Mouse (Mus musculus): Measurements from ENCODE around the gene Cfap61. TPM values are rescaled to one million over a fixed set of nuclear protein-coding genes. Genes with fewer than 3 reads are reported as not detected.

Cfap61 gene
- polyA plus RNA-seq, 1 experiment from 2014 or later, result 0.08 TPM

GRCm38 (mm10) chr2:145941403-145941802 is 6.8 kb downstream of the Cfap61 start:
- no peak overlapping the region for H3K27ac ChIP-seq (replicated peaks; ENCODE audit: low read depth, low read length)
- H3K9ac ChIP-seq (ENCODE audit: low read length), result no peak overlapping the region
- no peaks in the 10 kb centered on the region for H3K36me3 ChIP-seq (ENCODE audit: control insufficient read depth, insufficient read depth, low read length)
- ATAC-seq (ENCODE audit: insufficient number of reproducible peaks, low FRiP score, low TSS enrichment, low read depth) (no peak), DNase-seq (ENCODE audit: low spot score) (no peak)
- 71% methylated on average over 3 of the region's 3 CpGs for WGBS
- no peaks in the 10 kb centered on the region for H3K4me1 ChIP-seq (ENCODE audit: control insufficient read depth, insufficient read depth, low read length)
- H3K4me3 ChIP-seq (ENCODE audit: low read depth, low read length), result no peak overlapping the region
- H3K27me3 ChIP-seq (ENCODE audit: control insufficient read depth, insufficient read depth, low read length), result no peaks in the 10 kb centered on the region
- no peak overlapping the region for H3K4me2 ChIP-seq (ENCODE audit: low read depth, severe bottlenecking)
- no peaks in the 10 kb centered on the region for H3K9me3 ChIP-seq (ENCODE audit: control insufficient read depth, low read length)

- H3K4me3 ChIP-seq (ENCODE audit: low read depth, low read length), result no peak overlapping the region
- no peak for DNase-seq (ENCODE audit: low spot score)
- 94% methylated on average over 3 of the region's 3 CpGs for WGBS
- no peak overlapping the region for H3K9ac ChIP-seq (ENCODE audit: low read length)
- ATAC-seq (ENCODE audit: insufficient number of reproducible peaks, low FRiP score, low TSS enrichment, low read depth), result no peak
- H3K27me3 ChIP-seq (ENCODE audit: control insufficient read depth, insufficient read depth, low read length), result no peaks in the 10 kb centered on the region
- no peaks in the 10 kb centered on the region for H3K9me3 ChIP-seq (ENCODE audit: control insufficient read depth, low read length)
- H3K4me2 ChIP-seq (ENCODE audit: low read depth, severe bottlenecking), result no peak overlapping the region
- no peaks in the 10 kb centered on the region for H3K36me3 ChIP-seq (ENCODE audit: control insufficient read depth, insufficient read depth, low read length)
- H3K27ac ChIP-seq (replicated peaks; ENCODE audit: low read depth, low read length), result no peak overlapping the region
- H3K4me1 ChIP-seq (ENCODE audit: control insufficient read depth, insufficient read depth, low read length), result no peaks in the 10 kb centered on the region
Measured at GRCm38 (mm10) chr2:145944286-145944685, 9.7 kb downstream of the Cfap61 start.

- DNase-seq (ENCODE audit: low spot score) (no peak), ATAC-seq (ENCODE audit: insufficient number of reproducible peaks, low FRiP score, low TSS enrichment, low read depth) (no peak)
- H3K9me3 ChIP-seq (ENCODE audit: control insufficient read depth, low read length), result no peaks in the 10 kb centered on the region
- no peak overlapping the region for H3K4me3 ChIP-seq (ENCODE audit: low read depth, low read length)
- H3K4me1 ChIP-seq (ENCODE audit: control insufficient read depth, insufficient read depth, low read length), result no peaks in the 10 kb centered on the region
- H3K4me2 ChIP-seq (ENCODE audit: low read depth, severe bottlenecking), result no peak overlapping the region
- H3K9ac ChIP-seq (ENCODE audit: low read length), result no peak overlapping the region
- WGBS, result 74% methylated on average over 7 of the region's 7 CpGs
- H3K36me3 ChIP-seq (ENCODE audit: control insufficient read depth, insufficient read depth, low read length), result no peaks in the 10 kb centered on the region
- H3K27ac ChIP-seq (replicated peaks; ENCODE audit: low read depth, low read length), result no peak overlapping the region
- no peaks in the 10 kb centered on the region for H3K27me3 ChIP-seq (ENCODE audit: control insufficient read depth, insufficient read depth, low read length)
Measured at GRCm38 (mm10) chr2:145948402-145948954, 13.9 kb downstream of the Cfap61 start.

- Histone ChIP-seq H3K9me3 (ENCODE audit: control insufficient read depth, low read length) (no peaks in the 10 kb centered on the region), H3K27me3 (ENCODE audit: control insufficient read depth, insufficient read depth, low read length) (no peaks in the 10 kb centered on the region), H3K4me2 (ENCODE audit: low read depth, severe bottlenecking) (no peak overlapping the region), H3K4me3 (ENCODE audit: low read depth, low read length) (no peak overlapping the region), H3K9ac (ENCODE audit: low read length) (no peak overlapping the region), H3K27ac (replicated peaks; ENCODE audit: low read depth, low read length) (no peak overlapping the region), H3K4me1 (ENCODE audit: control insufficient read depth, insufficient read depth, low read length) (no peaks in the 10 kb centered on the region), H3K36me3 (ENCODE audit: control insufficient read depth, insufficient read depth, low read length) (no peaks in the 10 kb centered on the region)
- ATAC-seq (ENCODE audit: insufficient number of reproducible peaks, low FRiP score, low TSS enrichment, low read depth), result no peak
- WGBS, result 62% methylated on average over 11 of the region's 11 CpGs
- no peak for DNase-seq (ENCODE audit: low spot score)
Measured at GRCm38 (mm10) chr2:145949475-145950068, 15.0 kb downstream of the Cfap61 start.

- DNase-seq (ENCODE audit: low spot score), result peak; percentile 23
- 13% methylated on average over 10 of the region's 10 CpGs for WGBS
- Histone ChIP-seq H3K27ac (replicated peaks; ENCODE audit: low read depth, low read length) (no peak overlapping the region), H3K4me1 (ENCODE audit: control insufficient read depth, insufficient read depth, low read length) (no peaks in the 10 kb centered on the region), H3K9ac (ENCODE audit: low read length) (no peak overlapping the region), H3K27me3 (ENCODE audit: control insufficient read depth, insufficient read depth, low read length) (no peaks in the 10 kb centered on the region), H3K9me3 (ENCODE audit: control insufficient read depth, low read length) (no peaks in the 10 kb centered on the region), H3K4me3 (ENCODE audit: low read depth, low read length) (no peak overlapping the region), H3K4me2 (ENCODE audit: low read depth, severe bottlenecking) (no peak overlapping the region), H3K36me3 (ENCODE audit: control insufficient read depth, insufficient read depth, low read length) (no peaks in the 10 kb centered on the region)
- no peak for ATAC-seq (ENCODE audit: insufficient number of reproducible peaks, low FRiP score, low TSS enrichment, low read depth)
Measured at GRCm38 (mm10) chr2:145950239-145950638, 15.7 kb downstream of the Cfap61 start.

- ATAC-seq (ENCODE audit: insufficient number of reproducible peaks, low FRiP score, low TSS enrichment, low read depth) (no peak), DNase-seq (ENCODE audit: low spot score) (no peak)
- Histone ChIP-seq H3K36me3 (ENCODE audit: control insufficient read depth, insufficient read depth, low read length) (no peaks in the 10 kb centered on the region), H3K4me3 (ENCODE audit: low read depth, low read length) (no peak overlapping the region), H3K9ac (ENCODE audit: low read length) (no peak overlapping the region), H3K4me2 (ENCODE audit: low read depth, severe bottlenecking) (no peak overlapping the region), H3K9me3 (ENCODE audit: control insufficient read depth, low read length) (no peaks in the 10 kb centered on the region), H3K4me1 (ENCODE audit: control insufficient read depth, insufficient read depth, low read length) (no peaks in the 10 kb centered on the region), H3K27ac (replicated peaks; ENCODE audit: low read depth, low read length) (no peak overlapping the region), H3K27me3 (ENCODE audit: control insufficient read depth, insufficient read depth, low read length) (no peaks in the 10 kb centered on the region)
- WGBS, result 68% methylated on average over 5 of the region's 5 CpGs
Measured at GRCm38 (mm10) chr2:145952726-145953125, 18.1 kb downstream of the Cfap61 start.

- Histone ChIP-seq H3K4me1 (ENCODE audit: control insufficient read depth, insufficient read depth, low read length) (no peaks in the 10 kb centered on the region), H3K27ac (replicated peaks; ENCODE audit: low read depth, low read length) (no peak overlapping the region), H3K36me3 (ENCODE audit: control insufficient read depth, insufficient read depth, low read length) (no peaks in the 10 kb centered on the region), H3K9ac (ENCODE audit: low read length) (no peak overlapping the region), H3K9me3 (ENCODE audit: control insufficient read depth, low read length) (no peaks in the 10 kb centered on the region), H3K4me2 (ENCODE audit: low read depth, severe bottlenecking) (no peak overlapping the region), H3K4me3 (ENCODE audit: low read depth, low read length) (no peak overlapping the region), H3K27me3 (ENCODE audit: control insufficient read depth, insufficient read depth, low read length) (no peaks in the 10 kb centered on the region)
- DNase-seq (ENCODE audit: low spot score) (no peak), ATAC-seq (ENCODE audit: insufficient number of reproducible peaks, low FRiP score, low TSS enrichment, low read depth) (no peak)
- 73% methylated on average over 10 of the region's 10 CpGs for WGBS
Measured at GRCm38 (mm10) chr2:145955844-145956243, 21.3 kb downstream of the Cfap61 start.

GRCm38 (mm10) chr2:145956318-145956717 is 21.7 kb downstream of the Cfap61 start:
- Histone ChIP-seq H3K4me2 (ENCODE audit: low read depth, severe bottlenecking) (no peak overlapping the region), H3K36me3 (ENCODE audit: control insufficient read depth, insufficient read depth, low read length) (no peaks in the 10 kb centered on the region), H3K4me1 (ENCODE audit: control insufficient read depth, insufficient read depth, low read length) (no peaks in the 10 kb centered on the region), H3K9me3 (ENCODE audit: control insufficient read depth, low read length) (no peaks in the 10 kb centered on the region), H3K27me3 (ENCODE audit: control insufficient read depth, insufficient read depth, low read length) (no peaks in the 10 kb centered on the region), H3K4me3 (ENCODE audit: low read depth, low read length) (no peak overlapping the region), H3K27ac (replicated peaks; ENCODE audit: low read depth, low read length) (no peak overlapping the region), H3K9ac (ENCODE audit: low read length) (no peak overlapping the region)
- no peak for DNase-seq (ENCODE audit: low spot score)
- no peak for ATAC-seq (ENCODE audit: insufficient number of reproducible peaks, low FRiP score, low TSS enrichment, low read depth)
- WGBS, result 79% methylated on average over 5 of the region's 5 CpGs

- Histone ChIP-seq H3K4me1 (ENCODE audit: control insufficient read depth, insufficient read depth, low read length) (no peaks in the 10 kb centered on the region), H3K4me3 (ENCODE audit: low read depth, low read length) (no peak overlapping the region), H3K9me3 (ENCODE audit: control insufficient read depth, low read length) (no peaks in the 10 kb centered on the region), H3K27me3 (ENCODE audit: control insufficient read depth, insufficient read depth, low read length) (no peaks in the 10 kb centered on the region), H3K27ac (replicated peaks; ENCODE audit: low read depth, low read length) (no peak overlapping the region), H3K9ac (ENCODE audit: low read length) (no peak overlapping the region), H3K36me3 (ENCODE audit: control insufficient read depth, insufficient read depth, low read length) (no peaks in the 10 kb centered on the region), H3K4me2 (ENCODE audit: low read depth, severe bottlenecking) (no peak overlapping the region)
- whole genome bisulfite sequencing, result 13% methylated on average over 4 of the region's 4 CpGs
- DNase-seq (ENCODE audit: low spot score) (no peak), ATAC-seq (ENCODE audit: insufficient number of reproducible peaks, low FRiP score, low TSS enrichment, low read depth) (peak; percentile 61; the same call in 1 of the 2 replicates)
Measured at GRCm38 (mm10) chr2:145957450-145957849, 22.9 kb downstream of the Cfap61 start.
